Mouse (Mus musculus): ENCODE data around the gene Vmn1r205. TPM values are rescaled to one million over a fixed set of nuclear protein-coding genes. Genes with fewer than 3 reads are reported as not detected.
"Not testable (repeated sequence)": the region's sequence is repeated elsewhere in the genome, so short reads cannot be mapped to it uniquely, and the experiment has no call there.

Gene Vmn1r205
- total RNA-seq (2012; rRNA removed) (not detected in 2 replicates), total RNA-seq (2014; rRNA removed) (not detected in 2 replicates), polyA plus RNA-seq (2012; ENCODE audit: insufficient read length, low read depth) (not detected in 2 replicates)

DNA sequence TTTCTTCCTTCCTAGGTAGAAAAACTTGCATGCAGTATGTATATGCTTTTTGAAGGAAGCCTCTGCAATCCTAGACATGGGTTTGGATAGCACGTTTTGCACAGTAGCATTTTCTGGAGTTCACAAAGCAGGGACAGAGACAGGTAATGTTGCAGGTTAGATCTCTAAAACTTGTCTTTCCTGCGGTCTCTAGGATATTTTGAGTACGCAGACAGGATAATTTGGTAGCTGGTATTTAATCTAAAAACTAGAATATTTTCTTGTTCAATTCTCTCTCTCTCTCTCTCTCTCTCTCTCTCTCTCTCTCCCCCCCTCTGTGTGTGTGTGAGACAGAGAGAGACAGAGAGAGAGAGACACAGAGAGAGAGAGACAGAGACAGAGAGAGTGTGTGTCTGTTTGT lies at the start of gene Vmn1r205:
Gene Vmn1r205, minus strand, starts transcription at position 101 of the 400 bp plus-strand sequence.
- H3K9me3 ChIP-seq (replicated peaks; ENCODE audit: low read length), result no peaks in the 10 kb centered on the region
- H3K27me3 ChIP-seq (replicated peaks), result no peaks in the 10 kb centered on the region
- no peak within 1 kb of the TSS for H3K4me3 ChIP-seq (replicated peaks in 1 of 3; ENCODE audit: low read depth in 2 of 3, low read length in 2 of 3, poor library complexity in 1 of 3)
- in situ Hi-C loops (cut with MboI; ENCODE audit: low pct_ligation_motif_present, low pct_unique_long_range_greater_than_20kb, low sequenced_read_pairs), result no loop called here
- DNase-seq (ENCODE audit: extremely low read depth), result no peak
- no peaks in the 10 kb centered on the region for H3K79me2 ChIP-seq (replicated peaks; ENCODE audit: control insufficient read depth, extremely low read depth, insufficient read depth, poor library complexity, severe bottlenecking)
- no peak within 1 kb of the TSS for H3K27ac ChIP-seq (ENCODE audit: insufficient read depth, low read depth)
- no peaks in the 10 kb centered on the region for H3K4me1 ChIP-seq (ENCODE audit: control insufficient read depth in 1 of 2, insufficient read depth in 2 of 2)
- H3K9ac ChIP-seq (ENCODE audit: insufficient read depth, low read depth), result no peak within 1 kb of the TSS
- H3K36me3 ChIP-seq (replicated peaks in 1 of 2; ENCODE audit: control insufficient read depth in 1 of 2, insufficient read depth in 1 of 2, low read length in 1 of 2), result no peaks in the 10 kb centered on the region
- dilution Hi-C loops (cut with MboI; ENCODE audit: extremely low pct_ligation_motif_present, extremely low pct_unique_long_range_greater_than_20kb, low sequenced_read_pairs), result no loop called here
- TF ChIP-seq KAT2A (IDR thresholded peaks at IDR 0.05; ENCODE audit: insufficient replicate concordance, low read length), result no peak
- no peak within 1 kb of the TSS; the same call in 1 of the 2 replicates for H3K4me2 ChIP-seq (ENCODE audit: insufficient read depth, low read depth, poor library complexity, severe bottlenecking)

DNA sequence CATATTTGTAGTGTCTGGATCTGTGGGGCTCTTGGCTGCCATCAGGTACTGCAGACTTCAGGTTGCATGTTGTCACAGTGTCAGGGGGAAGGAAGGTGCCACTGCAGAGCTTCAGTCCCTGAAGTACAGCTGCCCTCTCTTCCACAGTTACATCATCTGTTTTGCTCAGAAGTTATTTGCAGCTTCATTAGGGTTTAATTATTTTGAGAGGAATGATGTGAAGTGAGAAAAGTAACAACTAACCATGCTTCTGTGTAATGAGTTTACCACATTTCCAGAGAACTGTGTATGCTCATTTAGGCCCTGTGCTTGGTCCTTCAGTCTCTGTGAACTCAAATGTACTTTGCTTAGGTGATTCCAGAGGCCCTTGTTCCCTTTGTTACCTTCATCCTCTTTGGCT lies 31.4 kb upstream of the Vmn1r205 start, which contains the start of gene Vmn1r206:
Gene Vmn1r206, minus strand, starts transcription at position 101 of the 400 bp plus-strand sequence.
- DNase-seq (ENCODE audit: extremely low read depth); H3K79me2 ChIP-seq (replicated peaks; ENCODE audit: control insufficient read depth, extremely low read depth, insufficient read depth, poor library complexity, severe bottlenecking); H3K9ac ChIP-seq (ENCODE audit: insufficient read depth, low read depth); H3K4me3 ChIP-seq (replicated peaks in 1 of 3; ENCODE audit: low read depth in 2 of 3, low read length in 2 of 3, poor library complexity in 1 of 3); H3K36me3 ChIP-seq (replicated peaks in 1 of 2; ENCODE audit: control insufficient read depth in 1 of 2, insufficient read depth in 1 of 2, low read length in 1 of 2); H3K4me1 ChIP-seq (ENCODE audit: control insufficient read depth in 1 of 2, insufficient read depth in 2 of 2); dilution Hi-C loops (cut with MboI; ENCODE audit: extremely low pct_ligation_motif_present, extremely low pct_unique_long_range_greater_than_20kb, low sequenced_read_pairs); in situ Hi-C loops (cut with MboI; ENCODE audit: low pct_ligation_motif_present, low pct_unique_long_range_greater_than_20kb, low sequenced_read_pairs); H3K27me3 ChIP-seq (replicated peaks); H3K4me2 ChIP-seq (ENCODE audit: insufficient read depth, low read depth, poor library complexity, severe bottlenecking); H3K27ac ChIP-seq (ENCODE audit: insufficient read depth, low read depth); H3K9me3 ChIP-seq (replicated peaks; ENCODE audit: low read length): not testable (repeated sequence)

DNA sequence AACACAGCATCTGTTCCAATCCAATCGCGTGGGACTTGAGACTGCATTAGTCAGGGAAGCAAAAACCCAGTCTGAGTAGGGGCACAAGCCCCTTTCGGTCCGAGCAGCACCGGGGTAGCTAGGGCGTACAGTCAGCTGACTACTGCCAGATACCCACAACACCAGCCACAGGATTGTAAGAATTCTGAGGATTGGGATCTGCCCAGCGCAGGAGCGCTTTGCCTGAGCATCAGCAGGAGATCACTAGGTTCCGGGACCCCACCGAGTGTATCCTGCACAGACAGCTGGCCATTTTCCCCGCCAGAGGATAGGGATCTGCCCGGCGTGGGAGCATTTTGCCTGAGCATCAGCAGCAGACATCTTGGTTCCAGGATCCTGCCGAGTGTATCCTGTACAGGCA lies 9.5 kb downstream of the Vmn1r205 start:
- H3K4me2 ChIP-seq (ENCODE audit: insufficient read depth, low read depth, poor library complexity, severe bottlenecking); H3K79me2 ChIP-seq (replicated peaks; ENCODE audit: control insufficient read depth, extremely low read depth, insufficient read depth, poor library complexity, severe bottlenecking); dilution Hi-C loops (cut with MboI; ENCODE audit: extremely low pct_ligation_motif_present, extremely low pct_unique_long_range_greater_than_20kb, low sequenced_read_pairs); H3K4me1 ChIP-seq (ENCODE audit: control insufficient read depth in 1 of 2, insufficient read depth in 2 of 2); H3K9ac ChIP-seq (ENCODE audit: insufficient read depth, low read depth); H3K4me3 ChIP-seq (replicated peaks in 1 of 3; ENCODE audit: low read depth in 2 of 3, low read length in 2 of 3, poor library complexity in 1 of 3); H3K27me3 ChIP-seq (replicated peaks); DNase-seq (ENCODE audit: extremely low read depth); H3K36me3 ChIP-seq (replicated peaks in 1 of 2; ENCODE audit: control insufficient read depth in 1 of 2, insufficient read depth in 1 of 2, low read length in 1 of 2); H3K27ac ChIP-seq (ENCODE audit: insufficient read depth, low read depth); H3K9me3 ChIP-seq (replicated peaks; ENCODE audit: low read length); in situ Hi-C loops (cut with MboI; ENCODE audit: low pct_ligation_motif_present, low pct_unique_long_range_greater_than_20kb, low sequenced_read_pairs): not testable (repeated sequence)

DNA sequence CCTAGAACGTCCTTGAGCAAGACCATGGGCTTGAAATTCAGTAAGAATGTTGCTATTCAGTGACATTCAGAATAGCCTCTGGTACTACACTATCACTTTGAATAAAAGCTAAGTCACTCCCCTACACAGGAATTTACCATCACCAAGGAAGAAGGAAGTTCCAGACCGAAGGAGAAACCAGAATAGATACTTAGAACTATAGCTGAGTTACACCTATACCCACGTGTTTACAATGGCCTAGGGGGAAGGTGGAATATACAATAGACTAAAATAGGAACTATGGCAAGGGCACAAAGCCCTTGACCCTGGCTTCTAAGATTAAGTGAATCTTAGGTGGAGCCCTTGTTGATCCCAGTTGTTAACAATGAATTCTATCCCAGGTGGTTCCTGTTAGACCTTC lies 17.9 kb downstream of the Vmn1r205 start:
- H3K27ac ChIP-seq (ENCODE audit: insufficient read depth, low read depth); H3K79me2 ChIP-seq (replicated peaks; ENCODE audit: control insufficient read depth, extremely low read depth, insufficient read depth, poor library complexity, severe bottlenecking); H3K27me3 ChIP-seq (replicated peaks); H3K4me2 ChIP-seq (ENCODE audit: insufficient read depth, low read depth, poor library complexity, severe bottlenecking); H3K36me3 ChIP-seq (replicated peaks in 1 of 2; ENCODE audit: control insufficient read depth in 1 of 2, insufficient read depth in 1 of 2, low read length in 1 of 2); H3K4me3 ChIP-seq (replicated peaks in 1 of 3; ENCODE audit: low read depth in 2 of 3, low read length in 2 of 3, poor library complexity in 1 of 3); DNase-seq (ENCODE audit: extremely low read depth); H3K9me3 ChIP-seq (replicated peaks; ENCODE audit: low read length); H3K4me1 ChIP-seq (ENCODE audit: control insufficient read depth in 1 of 2, insufficient read depth in 2 of 2); H3K9ac ChIP-seq (ENCODE audit: insufficient read depth, low read depth); in situ Hi-C loops (cut with MboI; ENCODE audit: low pct_ligation_motif_present, low pct_unique_long_range_greater_than_20kb, low sequenced_read_pairs); dilution Hi-C loops (cut with MboI; ENCODE audit: extremely low pct_ligation_motif_present, extremely low pct_unique_long_range_greater_than_20kb, low sequenced_read_pairs): not testable (repeated sequence)

DNA sequence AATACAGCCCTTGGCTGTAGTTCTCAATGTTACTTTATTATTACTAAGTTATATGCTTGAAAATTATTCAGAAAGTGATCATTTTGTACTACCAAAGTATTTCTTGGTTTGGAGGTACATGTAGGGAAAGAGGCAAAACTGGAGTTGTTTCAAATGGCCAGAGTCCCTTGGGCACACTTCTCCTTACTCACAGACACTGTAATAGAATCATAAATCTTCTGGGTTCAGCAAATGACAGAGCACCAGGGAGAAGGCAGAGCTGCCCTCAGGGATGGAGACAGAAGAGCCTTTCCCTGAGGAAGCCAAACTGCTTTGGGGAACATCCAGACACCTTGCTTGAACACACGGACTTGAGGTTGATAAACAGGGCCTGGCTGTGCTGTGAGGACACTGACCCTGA lies 39.9 kb downstream of the Vmn1r205 start, which contains the start of gene Vmn1r204:
Gene Vmn1r204, plus strand, starts transcription at position 301 of the 400 bp plus-strand sequence.
- H3K9ac ChIP-seq (ENCODE audit: insufficient read depth, low read depth); H3K4me1 ChIP-seq (ENCODE audit: control insufficient read depth in 1 of 2, insufficient read depth in 2 of 2); H3K27ac ChIP-seq (ENCODE audit: insufficient read depth, low read depth); H3K4me3 ChIP-seq (replicated peaks in 1 of 3; ENCODE audit: low read depth in 2 of 3, low read length in 2 of 3, poor library complexity in 1 of 3); DNase-seq (ENCODE audit: extremely low read depth); H3K4me2 ChIP-seq (ENCODE audit: insufficient read depth, low read depth, poor library complexity, severe bottlenecking); H3K27me3 ChIP-seq (replicated peaks); dilution Hi-C loops (cut with MboI; ENCODE audit: extremely low pct_ligation_motif_present, extremely low pct_unique_long_range_greater_than_20kb, low sequenced_read_pairs); in situ Hi-C loops (cut with MboI; ENCODE audit: low pct_ligation_motif_present, low pct_unique_long_range_greater_than_20kb, low sequenced_read_pairs); H3K36me3 ChIP-seq (replicated peaks in 1 of 2; ENCODE audit: control insufficient read depth in 1 of 2, insufficient read depth in 1 of 2, low read length in 1 of 2); H3K79me2 ChIP-seq (replicated peaks; ENCODE audit: control insufficient read depth, extremely low read depth, insufficient read depth, poor library complexity, severe bottlenecking); H3K9me3 ChIP-seq (replicated peaks; ENCODE audit: low read length): not testable (repeated sequence)

Data from CH12.LX (cell line).